Mouse (Mus musculus): ENCODE results near the gene Hs1bp3. TPM values are rescaled to one million over a fixed set of nuclear protein-coding genes. Genes with fewer than 3 reads are reported as not detected.

Hs1bp3 gene
- polyA plus RNA-seq, 1 experiment from 2014 or later: 8.4 TPM

DNA sequence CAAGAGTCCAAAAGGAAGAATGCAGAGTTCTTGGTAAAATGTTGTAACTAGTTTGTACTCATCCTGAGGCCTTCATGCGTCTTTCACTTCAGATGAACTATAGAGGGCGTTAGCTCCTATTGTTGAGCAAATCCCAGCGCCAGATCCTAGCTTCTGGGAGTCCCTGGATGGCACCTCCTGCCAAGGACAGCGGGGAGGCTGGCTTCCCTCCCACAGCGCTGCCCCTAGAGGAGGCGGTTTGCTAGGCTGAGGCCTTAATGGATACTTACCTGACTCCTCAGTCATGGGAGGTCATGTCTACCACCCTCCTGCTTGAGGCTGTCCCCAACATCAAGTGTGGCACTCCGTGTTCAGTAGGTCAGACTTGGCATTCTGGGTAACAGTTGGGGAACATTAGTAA, 16.0 kb downstream of the Hs1bp3 start:
- 0 out of 2 replicates have a peak, but pooled peaks cover 6% of the 10 kb centered on the region for H3K36me3 ChIP-seq (ENCODE audit: control insufficient read depth, insufficient read depth, low read length)
- no peak overlapping the region for H3K4me3 ChIP-seq (ENCODE audit: low read depth, low read length)
- no peak overlapping the region for H3K27ac ChIP-seq (ENCODE audit: low read depth, low read length)
- no peak overlapping the region for H3K9ac ChIP-seq (ENCODE audit: low read length)
- H3K4me1 ChIP-seq (ENCODE audit: control insufficient read depth, insufficient read depth, low read length): peaks cover 6% of the 10 kb centered on the region; the same call in 1 of the 2 replicates
- 88% methylated on average over 7 of the region's 7 CpGs for WGBS
- H3K4me2 ChIP-seq (ENCODE audit: low read length): no peak overlapping the region
- H3K9me3 ChIP-seq (replicated peaks; ENCODE audit: control insufficient read depth, low read length): no peaks in the 10 kb centered on the region
- no peak for DNase-seq (ENCODE audit: low spot score)
- H3K27me3 ChIP-seq (replicated peaks; ENCODE audit: control insufficient read depth, insufficient read depth, low read length): no peaks in the 10 kb centered on the region
- ATAC-seq: no peak

DNA sequence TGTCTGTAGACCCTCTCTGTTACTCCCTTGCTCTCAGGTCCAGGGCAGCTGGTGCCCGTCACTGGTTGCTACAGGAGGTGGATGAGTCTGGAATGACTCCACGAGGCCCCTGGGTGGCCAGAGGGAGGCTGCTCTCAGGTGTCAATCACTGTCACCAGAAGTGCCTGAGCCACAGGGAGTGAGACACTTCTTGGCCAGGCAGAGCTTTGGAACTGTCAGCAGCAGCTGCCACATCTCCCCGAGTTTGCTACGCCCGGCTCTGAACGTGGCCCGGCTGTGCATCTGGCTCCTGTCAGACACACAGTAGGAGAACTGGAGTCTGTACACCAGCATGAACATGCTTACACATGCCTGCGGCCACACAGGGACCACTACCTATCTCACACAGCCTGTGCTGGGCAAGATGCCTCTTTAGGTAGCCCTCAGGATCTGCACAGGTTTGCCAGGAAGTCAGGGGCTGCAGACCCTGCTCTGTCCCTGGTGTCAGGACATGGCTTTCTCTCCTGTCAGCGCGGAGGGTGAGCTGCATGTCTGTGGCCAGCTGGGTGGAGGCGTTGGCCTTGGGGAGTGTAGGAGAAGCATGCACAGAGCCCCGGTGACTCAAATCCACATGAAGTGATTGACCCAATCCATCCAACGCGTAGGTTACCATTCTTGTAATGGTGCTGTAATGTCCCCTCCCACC, 18.4 kb downstream of the Hs1bp3 start:
- H3K4me2 ChIP-seq (ENCODE audit: low read length): no peak overlapping the region
- WGBS: 70% methylated on average over 14 of the region's 14 CpGs
- ATAC-seq (peak; percentile 6; the same call in 1 of the 2 replicates), DNase-seq (ENCODE audit: low spot score) (peak; percentile 41)
- H3K4me1 ChIP-seq (ENCODE audit: control insufficient read depth, insufficient read depth, low read length): peaks cover 6% of the 10 kb centered on the region; the same call in 1 of the 2 replicates
- no peak overlapping the region for H3K4me3 ChIP-seq (ENCODE audit: low read depth, low read length)
- peak overlapping the region; percentile 32 for H3K9ac ChIP-seq (ENCODE audit: low read length)
- H3K9me3 ChIP-seq (replicated peaks; ENCODE audit: control insufficient read depth, low read length): no peaks in the 10 kb centered on the region
- peaks cover 6% of the 10 kb centered on the region for H3K36me3 ChIP-seq (ENCODE audit: control insufficient read depth, insufficient read depth, low read length)
- no peaks in the 10 kb centered on the region for H3K27me3 ChIP-seq (replicated peaks; ENCODE audit: control insufficient read depth, insufficient read depth, low read length)
- H3K27ac ChIP-seq (ENCODE audit: low read depth, low read length): peak overlapping the region; percentile 21; the same call in 1 of the 2 replicates

GRCm38 (mm10) chr12:8332174-8332542, 18.9 kb downstream of the Hs1bp3 start:
- no peak for ATAC-seq
- no peak overlapping the region for H3K4me3 ChIP-seq (ENCODE audit: low read depth, low read length)
- H3K9me3 ChIP-seq (replicated peaks; ENCODE audit: control insufficient read depth, low read length): no peaks in the 10 kb centered on the region
- no peak for DNase-seq (ENCODE audit: low spot score)
- H3K27ac ChIP-seq (ENCODE audit: low read depth, low read length): no peak overlapping the region
- WGBS: 65% methylated on average over 5 of the region's 5 CpGs
- H3K4me1 ChIP-seq (ENCODE audit: control insufficient read depth, insufficient read depth, low read length): peaks cover 4% of the 10 kb centered on the region; the same call in 1 of the 2 replicates
- H3K9ac ChIP-seq (ENCODE audit: low read length): peak overlapping the region; percentile 32
- peaks cover 9% of the 10 kb centered on the region for H3K36me3 ChIP-seq (ENCODE audit: control insufficient read depth, insufficient read depth, low read length)
- H3K4me2 ChIP-seq (ENCODE audit: low read length): no peak overlapping the region
- H3K27me3 ChIP-seq (replicated peaks; ENCODE audit: control insufficient read depth, insufficient read depth, low read length): no peaks in the 10 kb centered on the region

DNA sequence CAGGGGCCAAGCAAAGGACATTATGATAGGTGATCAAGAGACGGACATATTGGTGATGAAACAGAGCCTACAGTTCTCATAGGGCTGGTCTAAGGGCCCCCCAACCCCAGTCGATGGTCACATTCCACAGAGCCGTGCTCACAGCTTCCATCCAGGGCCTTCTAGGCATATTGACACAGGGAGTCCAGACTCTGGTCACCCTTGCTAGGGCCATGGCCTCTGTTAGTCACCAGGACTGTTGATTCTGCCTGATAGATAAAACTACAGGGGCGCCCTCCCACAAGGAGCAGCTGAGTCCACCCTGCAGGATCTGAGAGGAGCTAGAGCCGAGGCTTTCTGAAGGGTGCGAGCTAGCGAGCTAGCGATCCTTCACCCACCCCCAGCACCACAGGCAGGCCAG, 20.4 kb downstream of the Hs1bp3 start:
- H3K27me3 ChIP-seq (replicated peaks; ENCODE audit: control insufficient read depth, insufficient read depth, low read length): no peaks in the 10 kb centered on the region
- 84% methylated on average over 8 of the region's 8 CpGs for WGBS
- no peaks in the 10 kb centered on the region; the same call in 1 of the 2 replicates for H3K4me1 ChIP-seq (ENCODE audit: control insufficient read depth, insufficient read depth, low read length)
- no peaks in the 10 kb centered on the region for H3K9me3 ChIP-seq (replicated peaks; ENCODE audit: control insufficient read depth, low read length)
- no peak overlapping the region for H3K9ac ChIP-seq (ENCODE audit: low read length)
- ATAC-seq (no peak), DNase-seq (ENCODE audit: low spot score) (no peak)
- H3K27ac ChIP-seq (ENCODE audit: low read depth, low read length): no peak overlapping the region
- H3K4me3 ChIP-seq (ENCODE audit: low read depth, low read length): no peak overlapping the region
- no peak overlapping the region for H3K4me2 ChIP-seq (ENCODE audit: low read length)
- H3K36me3 ChIP-seq (ENCODE audit: control insufficient read depth, insufficient read depth, low read length): peaks cover 14% of the 10 kb centered on the region

DNA sequence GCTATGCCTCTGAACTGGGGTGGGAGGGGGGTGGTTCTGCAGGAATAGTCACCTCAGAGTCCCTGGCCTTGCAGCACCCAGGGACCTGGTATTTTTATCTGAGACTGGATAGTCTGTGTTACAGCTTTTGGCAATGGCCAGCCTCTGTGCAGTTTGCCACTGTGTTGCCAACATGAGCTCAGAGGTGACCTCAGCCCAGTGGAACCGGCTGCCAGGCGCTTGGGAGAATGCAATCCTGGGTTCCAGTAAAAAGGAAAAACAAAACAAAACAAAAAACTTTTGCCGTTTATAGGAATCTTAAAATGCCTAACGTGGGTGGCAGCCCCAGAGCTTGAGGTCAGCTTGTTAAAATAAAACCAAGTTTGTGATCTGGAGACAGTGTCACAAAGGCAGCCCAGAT, 21.0 kb downstream of the Hs1bp3 start:
- WGBS: 88% methylated on average over 4 of the region's 4 CpGs
- peaks cover 4% of the 10 kb centered on the region; the same call in 1 of the 2 replicates for H3K4me1 ChIP-seq (ENCODE audit: control insufficient read depth, insufficient read depth, low read length)
- no peak overlapping the region for H3K4me2 ChIP-seq (ENCODE audit: low read length)
- DNase-seq (ENCODE audit: low spot score): no peak
- H3K9ac ChIP-seq (ENCODE audit: low read length): no peak overlapping the region
- H3K4me3 ChIP-seq (ENCODE audit: low read depth, low read length): no peak overlapping the region
- no peaks in the 10 kb centered on the region for H3K9me3 ChIP-seq (replicated peaks; ENCODE audit: control insufficient read depth, low read length)
- H3K27me3 ChIP-seq (replicated peaks; ENCODE audit: control insufficient read depth, insufficient read depth, low read length): no peaks in the 10 kb centered on the region
- H3K27ac ChIP-seq (ENCODE audit: low read depth, low read length): no peak overlapping the region
- no peak for ATAC-seq
- H3K36me3 ChIP-seq (ENCODE audit: control insufficient read depth, insufficient read depth, low read length): peaks cover 18% of the 10 kb centered on the region

- DNase-seq (ENCODE audit: low spot score) (no peak), ATAC-seq (no peak)
- Histone ChIP-seq H3K4me3 (ENCODE audit: low read depth, low read length) (no peak overlapping the region), H3K4me2 (ENCODE audit: low read length) (no peak overlapping the region), H3K36me3 (ENCODE audit: control insufficient read depth, insufficient read depth, low read length) (peaks cover 19% of the 10 kb centered on the region), H3K9ac (ENCODE audit: low read length) (no peak overlapping the region), H3K4me1 (ENCODE audit: control insufficient read depth, insufficient read depth, low read length) (peaks cover 4% of the 10 kb centered on the region; the same call in 1 of the 2 replicates), H3K9me3 (replicated peaks; ENCODE audit: control insufficient read depth, low read length) (no peaks in the 10 kb centered on the region), H3K27ac (ENCODE audit: low read depth, low read length) (no peak overlapping the region), H3K27me3 (replicated peaks; ENCODE audit: control insufficient read depth, insufficient read depth, low read length) (no peaks in the 10 kb centered on the region)
- 92% methylated on average over 2 of the region's 2 CpGs for WGBS
These were observed 22.3 kb downstream of the Hs1bp3 start for GRCm38 (mm10) chr12:8335503-8335902.

DNA sequence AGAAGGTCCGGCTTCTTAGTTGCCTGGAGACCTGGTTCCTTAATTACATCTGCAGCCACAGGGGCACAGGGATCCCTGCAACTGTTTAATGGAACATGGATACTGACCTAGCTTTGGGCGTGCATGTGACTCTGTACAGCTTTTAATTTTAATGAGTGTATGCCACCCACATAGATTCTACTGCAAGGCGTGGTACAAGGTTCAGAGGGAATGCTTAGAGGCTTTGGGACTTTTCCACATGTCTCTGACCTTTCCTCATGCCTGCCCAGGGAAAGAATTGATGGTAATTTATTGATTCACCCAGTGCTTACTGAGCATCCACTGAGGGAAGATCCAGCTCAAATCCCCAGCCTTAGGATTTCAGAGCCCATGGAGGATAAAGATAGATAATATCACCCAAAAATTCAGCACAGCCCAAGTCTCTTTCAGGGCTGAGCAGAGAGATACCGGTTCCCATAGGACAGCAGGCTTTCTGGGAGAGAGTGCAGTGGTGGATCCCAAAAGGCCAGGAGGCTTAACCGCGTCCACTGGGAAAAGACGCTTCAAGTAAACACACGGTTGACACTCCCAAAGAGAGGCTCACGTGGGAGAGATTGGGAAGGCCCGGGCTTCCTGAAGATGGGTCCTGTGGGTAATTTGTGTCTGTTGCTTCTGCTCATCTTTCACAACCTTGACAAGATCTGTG, 23.5 kb downstream of the Hs1bp3 start:
- Histone ChIP-seq H3K4me2 (ENCODE audit: low read length) (no peak overlapping the region), H3K9ac (ENCODE audit: low read length) (no peak overlapping the region), H3K4me1 (ENCODE audit: control insufficient read depth, insufficient read depth, low read length) (peaks cover 4% of the 10 kb centered on the region; the same call in 1 of the 2 replicates), H3K4me3 (ENCODE audit: low read depth, low read length) (no peak overlapping the region), H3K27ac (ENCODE audit: low read depth, low read length) (no peak overlapping the region), H3K27me3 (replicated peaks; ENCODE audit: control insufficient read depth, insufficient read depth, low read length) (no peaks in the 10 kb centered on the region), H3K9me3 (replicated peaks; ENCODE audit: control insufficient read depth, low read length) (no peaks in the 10 kb centered on the region), H3K36me3 (ENCODE audit: control insufficient read depth, insufficient read depth, low read length) (peaks cover 23% of the 10 kb centered on the region)
- WGBS: 87% methylated on average over 10 of the region's 10 CpGs
- ATAC-seq (no peak), DNase-seq (ENCODE audit: low spot score) (no peak)

DNA sequence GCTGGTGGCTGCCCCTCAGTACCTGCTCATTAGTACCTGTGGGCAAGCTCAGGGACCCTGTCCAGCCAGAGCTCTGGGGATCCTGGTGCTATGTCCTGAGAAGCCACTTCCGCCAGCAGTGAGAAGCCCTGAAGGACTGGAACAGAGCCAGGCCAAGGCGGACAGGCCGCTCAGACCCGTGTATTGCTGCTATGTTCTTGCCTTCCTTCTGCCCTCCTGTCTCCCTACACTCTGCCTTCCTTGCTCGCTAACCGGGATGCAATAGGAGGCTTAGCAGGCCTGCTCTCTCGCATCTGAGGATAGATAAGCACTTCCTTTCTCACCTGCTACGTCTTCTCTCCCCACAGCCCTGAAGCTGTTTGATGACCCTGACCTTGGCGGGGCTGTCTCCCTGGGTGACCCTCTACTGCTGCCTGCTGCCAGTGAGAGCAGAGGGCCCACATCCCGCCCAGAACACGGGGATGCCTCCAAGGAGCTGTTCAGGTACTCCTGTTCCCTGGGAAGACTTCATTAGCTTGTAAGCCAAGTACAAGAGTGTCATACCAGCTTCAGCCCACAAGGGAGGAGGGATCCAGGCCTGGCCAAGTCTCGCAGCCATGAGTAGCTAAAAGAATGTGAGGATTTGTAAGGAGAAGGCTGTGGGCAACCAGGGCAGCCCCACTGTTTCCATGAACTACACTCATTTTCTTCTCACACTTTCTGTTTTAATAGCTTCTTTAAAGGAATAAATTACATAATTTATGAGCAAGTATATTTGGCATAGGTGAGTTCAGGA, 24.2 kb downstream of the Hs1bp3 start:
- Histone ChIP-seq H3K27ac (ENCODE audit: low read depth, low read length) (no peak overlapping the region), H3K9ac (ENCODE audit: low read length) (no peak overlapping the region)
- ATAC-seq: no peak

More for the DNA sequence above, 24.2 kb downstream of the Hs1bp3 start:
- DNase-seq (ENCODE audit: low spot score): no peak
- Histone ChIP-seq H3K27me3 (replicated peaks; ENCODE audit: control insufficient read depth, insufficient read depth, low read length) (no peaks in the 10 kb centered on the region), H3K4me3 (ENCODE audit: low read depth, low read length) (no peak overlapping the region), H3K4me1 (ENCODE audit: control insufficient read depth, insufficient read depth, low read length) (peaks cover 4% of the 10 kb centered on the region; the same call in 1 of the 2 replicates), H3K9me3 (replicated peaks; ENCODE audit: control insufficient read depth, low read length) (no peaks in the 10 kb centered on the region), H3K4me2 (ENCODE audit: low read length) (no peak overlapping the region), H3K36me3 (ENCODE audit: control insufficient read depth, insufficient read depth, low read length) (peaks cover 30% of the 10 kb centered on the region)
- WGBS: 85% methylated on average over 12 of the region's 12 CpGs

Measured in forebrain, embryonic 14.5 days (tissue).